Mouse (Mus musculus) left cerebral cortex, adult 9 months (tissue): ENCODE results near the gene Ipo13.

Experiments
- DNase-seq, 2 experiments: peaks; one replicate each; pipeline ENCODE4 v3.0.0; 2022; ENCODE audit warnings: low spot score in 2 of 2

Ipo13 gene

DNA sequence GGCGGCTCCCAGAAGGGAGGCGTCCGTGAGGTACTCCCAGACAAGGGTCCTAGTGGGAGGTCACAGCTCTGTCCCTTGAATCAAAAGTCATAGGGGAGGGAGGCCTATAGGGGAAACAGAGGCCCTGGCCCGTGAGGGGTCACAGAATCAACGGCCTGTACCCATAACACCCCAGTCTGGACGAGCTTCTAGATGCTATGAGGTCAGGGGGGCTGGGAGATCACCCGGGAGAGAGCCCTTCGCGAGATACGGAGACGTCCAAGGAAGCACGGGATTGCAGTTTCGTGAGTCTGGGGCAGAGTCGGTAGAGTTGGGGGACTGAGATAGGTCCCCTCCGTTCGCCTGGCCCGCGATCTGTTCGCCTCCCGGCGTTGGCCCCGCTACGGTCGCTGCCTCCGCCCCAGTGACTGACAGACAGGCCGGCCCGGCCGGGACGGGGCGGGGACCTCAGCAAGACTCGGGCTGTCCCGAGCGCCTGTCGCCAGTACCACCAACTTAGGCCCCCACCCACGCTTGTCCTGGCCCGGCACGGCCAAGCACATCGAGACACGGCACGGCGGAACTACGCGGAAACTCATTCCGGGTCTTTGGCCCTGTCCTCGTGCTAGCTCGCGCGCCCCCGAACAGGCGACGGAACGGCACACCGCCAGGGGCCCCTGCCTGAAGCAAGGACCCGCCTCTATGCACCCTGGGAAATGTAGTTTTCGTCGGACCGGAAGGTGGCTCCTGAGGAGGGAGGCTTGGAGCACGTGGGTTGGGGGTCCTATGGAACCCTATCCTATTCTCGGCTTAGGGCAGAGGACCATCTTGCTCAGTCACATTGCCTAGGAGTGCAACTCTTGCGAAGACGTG lies at the start of gene Ipo13:
Gene Ipo13 (minus strand): TSS at position 409 of the 852 bp plus-strand sequence.
- peak; percentile 78 to 91 for DNase-seq

DNA sequence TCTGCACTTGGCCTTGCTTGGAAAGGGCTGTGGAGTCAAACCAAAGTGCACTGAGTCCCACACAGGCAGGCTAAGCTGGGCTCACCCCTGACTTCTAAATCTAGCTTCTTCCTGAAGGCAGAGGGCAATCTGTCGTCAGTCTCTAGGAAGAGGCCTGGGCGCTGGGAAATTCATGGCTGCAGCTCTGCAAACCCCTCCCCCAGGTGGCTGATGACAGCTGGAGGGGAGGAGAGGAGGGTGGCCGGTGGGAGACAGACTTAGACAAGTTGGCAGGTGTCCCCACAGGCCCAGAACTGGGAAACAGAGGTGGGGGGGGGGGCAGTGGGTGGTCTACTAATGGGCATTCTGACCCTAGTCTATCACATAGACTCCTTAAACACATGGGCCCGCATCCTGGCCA lies 42.7 kb upstream of the Ipo13 start:
- DNase-seq = no peak

GRCm38 (mm10) chr4:117947493-117947892 lies 32.7 kb upstream of the Ipo13 start:
- DNase-seq = no peak

- DNase-seq = no peak
Measured at GRCm38 (mm10) chr4:117946639-117947305, 32.0 kb upstream of the Ipo13 start.

DNA sequence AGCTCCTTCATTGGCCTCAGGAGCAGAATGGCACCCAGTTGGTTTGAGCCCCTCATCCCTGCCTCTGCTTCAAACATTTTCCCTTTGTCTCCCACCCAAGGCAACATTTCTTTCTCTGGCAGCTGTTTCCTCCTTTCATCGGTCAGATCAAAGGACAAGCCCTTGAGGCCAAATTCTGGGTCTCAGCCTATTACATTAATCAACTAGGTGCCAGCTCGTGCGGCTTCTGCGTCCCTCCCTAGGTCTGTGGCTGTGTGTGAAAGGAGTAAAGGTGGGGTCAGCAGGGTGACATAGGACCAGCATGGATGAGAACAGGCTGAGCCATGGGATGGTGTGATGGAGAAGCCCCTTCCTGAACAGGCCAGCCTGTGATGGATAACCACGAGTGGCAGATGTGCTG lies 28.5 kb upstream of the Ipo13 start:
- no peak for DNase-seq

- DNase-seq = no peak
Measured at GRCm38 (mm10) chr4:117936964-117937363, 22.2 kb upstream of the Ipo13 start.

DNA sequence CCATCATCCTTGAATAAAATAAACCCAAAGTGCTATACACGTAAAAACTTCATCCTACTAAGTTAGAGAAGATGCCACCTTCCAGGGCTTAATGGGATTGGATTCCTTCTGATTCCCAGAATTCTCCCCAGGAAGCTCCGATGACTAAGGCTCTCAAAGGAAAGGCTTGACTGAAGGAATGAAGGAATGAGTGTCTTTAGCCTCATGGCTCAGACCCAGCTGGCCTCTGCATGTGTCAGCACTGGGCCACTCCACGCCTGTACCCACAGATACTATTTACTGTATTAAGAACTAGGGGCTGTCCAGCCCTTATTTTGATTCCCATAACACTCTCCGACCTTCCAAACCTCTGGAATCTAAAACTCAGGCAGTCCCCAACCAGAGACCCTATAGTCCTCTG lies 19.3 kb upstream of the Ipo13 start:
- no peak for DNase-seq

GRCm38 (mm10) chr4:117933248-117933647 lies 18.4 kb upstream of the Ipo13 start:
- no peak for DNase-seq

DNA sequence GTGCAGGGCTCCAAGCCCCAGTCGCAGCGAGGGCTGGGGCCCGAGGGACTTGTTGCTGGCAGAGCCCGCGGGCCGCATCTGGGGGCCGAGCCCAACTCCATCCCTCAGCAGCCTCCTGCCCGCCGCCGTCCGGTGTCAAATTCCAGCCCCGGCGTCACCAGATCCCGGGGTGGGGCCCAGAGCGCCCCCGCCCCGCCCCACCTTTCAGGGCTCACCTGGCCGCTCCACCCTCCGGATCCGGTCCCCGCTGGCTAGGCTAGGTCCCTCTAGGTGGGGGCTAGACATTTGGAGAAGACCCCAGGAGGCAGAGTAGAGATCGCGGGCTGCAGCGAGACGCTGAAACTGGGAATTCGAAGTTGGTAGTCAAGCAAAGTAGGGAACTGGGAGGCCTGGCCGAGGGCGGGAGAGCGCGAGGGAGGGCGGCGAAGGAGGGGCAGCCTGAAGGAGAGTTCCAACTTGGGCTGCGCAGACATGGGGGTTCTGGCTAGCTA lies 14.6 kb upstream of the Ipo13 start, which contains the start of gene Artn:
Gene Artn (minus strand): TSS at position 373 of the 491 bp plus-strand sequence.
- no peak for DNase-seq

- no peak for DNase-seq
Measured at GRCm38 (mm10) chr4:117928699-117929241, 14.0 kb upstream of the Ipo13 start.

DNA sequence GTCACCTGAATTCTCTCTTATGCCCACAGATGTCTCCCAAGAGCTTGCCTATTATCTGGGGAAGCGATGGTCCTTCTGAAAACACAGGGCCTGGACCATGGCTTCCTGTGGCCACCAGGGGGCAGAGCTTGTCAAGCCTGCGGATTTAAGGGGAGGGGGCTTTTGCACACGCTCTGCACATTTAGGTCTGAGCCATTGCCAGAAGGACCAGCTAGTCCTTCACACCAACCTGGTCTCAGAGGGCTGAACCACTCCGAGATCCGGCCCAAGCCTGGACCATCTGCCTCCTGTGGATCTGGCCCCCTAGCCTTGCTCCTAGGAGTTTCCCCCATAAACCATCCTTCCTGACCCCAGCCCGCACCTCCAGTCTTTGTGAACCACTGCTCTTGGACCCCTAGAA lies 13.4 kb upstream of the Ipo13 start:
- no peak for DNase-seq

GRCm38 (mm10) chr4:117926545-117927482 lies 12.0 kb upstream of the Ipo13 start:
- peak in 1 of 2 experiments; percentile 58 for DNase-seq

DNA sequence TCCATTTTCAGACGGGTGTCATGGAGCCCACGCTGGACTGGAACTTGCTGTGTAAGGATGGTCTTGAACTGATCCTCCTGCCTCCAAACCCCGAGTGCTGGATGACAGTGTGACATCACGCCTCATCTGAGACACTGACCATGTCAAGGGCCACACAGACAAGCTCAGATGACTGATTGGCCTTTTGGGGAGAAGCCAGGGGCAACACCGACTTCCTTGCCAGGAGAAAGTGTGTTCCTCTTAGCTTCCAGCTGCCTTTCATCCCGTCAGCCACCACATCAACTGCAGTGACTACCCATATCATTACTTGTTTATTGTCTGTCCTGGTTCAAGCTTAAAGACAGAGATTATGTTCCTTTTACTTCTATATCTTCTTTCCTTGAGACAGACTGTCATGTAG lies 10.1 kb upstream of the Ipo13 start:
- no peak for DNase-seq

GRCm38 (mm10) chr4:117923450-117923849 lies 8.7 kb upstream of the Ipo13 start:
- no peak for DNase-seq

- no peak for DNase-seq
Measured at GRCm38 (mm10) chr4:117921358-117921757, 6.6 kb upstream of the Ipo13 start.

DNA sequence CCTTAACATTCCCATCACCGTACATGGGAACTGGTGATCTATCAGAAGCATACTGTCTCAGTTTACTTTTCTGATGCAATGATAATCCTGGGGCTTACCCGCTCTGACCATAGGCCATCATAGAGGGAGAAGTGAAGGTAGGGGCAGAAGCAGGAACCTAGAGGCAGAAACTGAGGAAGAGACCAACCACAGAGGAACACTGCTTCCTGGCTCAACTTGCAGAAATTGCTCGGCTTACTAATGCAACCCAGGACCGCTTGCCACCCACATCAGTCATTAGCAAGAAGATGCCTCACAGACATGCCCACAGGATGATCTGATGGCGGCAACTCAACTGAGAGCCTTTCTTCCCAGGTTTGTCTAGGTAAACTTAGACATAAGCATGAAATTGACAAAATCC lies 4.0 kb upstream of the Ipo13 start:
- no peak for DNase-seq

GRCm38 (mm10) chr4:117918261-117918660 lies 3.5 kb upstream of the Ipo13 start:
- no peak for DNase-seq

DNA sequence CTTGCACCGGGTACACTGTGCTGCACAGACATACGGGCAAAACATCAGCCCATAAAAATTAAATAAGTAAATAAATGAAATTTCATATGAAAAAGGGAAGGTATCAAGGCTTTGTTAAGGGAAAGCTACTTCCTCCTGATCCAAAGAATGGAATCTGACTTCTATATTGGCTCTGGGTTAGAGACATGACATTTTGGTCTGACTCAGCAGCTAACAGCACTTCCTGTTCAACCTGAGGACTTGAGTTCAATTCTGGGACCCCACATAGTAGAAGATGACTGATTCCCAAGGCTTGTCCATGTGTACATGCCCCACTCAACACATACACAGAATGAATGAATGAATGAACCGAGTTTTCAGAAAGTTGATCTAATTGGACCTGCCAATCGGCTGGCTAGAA lies 3.0 kb upstream of the Ipo13 start:
- no peak for DNase-seq

DNA sequence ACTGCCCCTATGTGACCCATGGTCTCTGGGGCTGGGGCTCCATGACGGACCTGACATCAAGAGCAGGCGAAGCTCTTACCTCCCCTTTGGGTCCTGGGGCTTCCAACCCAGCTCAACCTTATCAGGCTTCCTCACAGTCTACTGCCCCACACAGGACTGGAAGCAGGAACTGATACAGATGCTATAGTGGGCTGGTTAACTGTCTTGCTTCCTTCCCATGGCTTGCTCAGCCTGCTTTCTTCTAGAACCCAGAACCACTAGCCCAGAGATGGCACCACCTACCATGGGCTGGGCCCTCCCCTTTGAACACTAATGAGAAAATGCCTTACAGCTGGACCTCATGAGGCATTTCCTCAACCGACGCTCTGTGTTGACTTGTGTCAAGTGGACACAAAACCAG lies 2.6 kb upstream of the Ipo13 start:
- DNase-seq = no peak

DNA sequence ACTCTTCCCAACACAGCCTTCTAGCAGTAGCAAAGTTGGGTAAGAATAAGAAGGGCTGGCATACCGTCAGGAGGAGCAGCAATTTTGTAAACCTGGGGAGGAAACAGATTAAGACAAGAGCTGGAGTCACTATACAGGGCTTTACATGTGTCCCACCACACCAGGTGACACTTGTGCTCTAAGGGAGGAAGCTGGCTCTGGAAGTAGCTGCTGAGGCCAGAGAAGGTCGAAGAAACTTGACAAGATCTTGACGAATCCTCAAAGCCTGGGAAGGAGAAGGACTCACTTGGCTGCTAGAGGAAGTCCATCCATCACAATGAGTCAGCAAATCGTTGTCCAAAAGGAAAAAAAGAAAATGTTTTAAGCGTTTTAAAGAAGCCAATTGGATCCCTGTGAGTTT lies 1.6 kb upstream of the Ipo13 start:
- no peak for DNase-seq

DNA sequence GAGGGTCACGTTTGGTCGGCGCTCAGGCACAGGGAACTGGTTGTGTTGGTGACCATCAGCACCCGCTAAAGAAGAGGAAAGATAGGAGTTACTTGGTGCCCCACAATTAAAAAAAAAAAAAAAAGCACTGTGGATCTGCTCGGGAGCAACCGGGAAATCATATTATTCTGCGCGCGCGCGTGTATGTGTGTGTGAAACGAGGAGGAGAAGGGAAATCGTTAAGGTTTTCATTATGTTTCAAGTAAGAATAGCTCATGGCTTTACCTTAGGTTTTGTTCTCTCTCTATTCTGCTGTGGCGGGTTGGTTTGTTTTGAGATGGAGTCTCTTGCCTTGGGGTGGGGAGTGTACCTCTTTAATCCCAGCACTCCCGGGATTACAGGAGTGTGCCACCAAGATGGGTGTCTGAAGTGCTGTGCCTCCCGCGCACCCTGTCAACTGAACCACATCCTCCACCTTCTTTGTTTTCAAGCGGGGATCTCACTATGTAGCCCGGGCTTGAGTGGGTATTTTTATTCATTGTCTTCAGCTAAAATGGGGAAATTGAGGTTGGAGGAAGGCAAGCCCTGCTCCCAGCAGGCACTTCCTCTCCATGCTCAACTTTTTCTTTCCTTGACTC lies 798 bp upstream of the Ipo13 start:
- DNase-seq = no peak
